Comparison of ENCODE assay signal across 8 mouse cellular contexts in the genomic region with DNA sequence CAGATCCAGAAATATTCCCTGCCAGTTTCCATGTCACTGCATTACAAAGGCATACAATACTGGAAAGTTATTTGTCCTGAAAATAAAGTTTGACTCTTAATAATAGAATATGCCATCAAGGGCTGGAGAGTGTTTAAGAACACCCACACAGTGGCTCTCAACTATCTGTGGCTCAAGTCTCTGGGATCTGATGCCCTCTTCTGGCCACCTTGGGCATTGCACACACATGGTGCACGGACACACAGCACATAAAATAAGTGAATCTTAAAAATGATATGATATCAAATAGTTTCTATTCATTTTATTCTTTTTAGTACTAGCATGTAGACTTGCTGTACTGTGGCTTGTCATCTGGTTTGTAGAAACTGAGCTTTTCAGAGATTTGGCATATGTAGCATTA.
DNase-seq lines count a peak whose midpoint lies in the region; ATAC-seq and TF ChIP-seq lines count a peak whose summit lies in the region.

No protein-coding gene starts in this region.

- peaks cover 10% of the 10 kb centered on the region for H3K4me1 ChIP-seq in hindbrain, embryonic 10.5 days (replicated peaks)
- no peaks in the 10 kb centered on the region for H3K4me1 ChIP-seq in hindbrain, embryonic 14.5 days (replicated peaks; ENCODE audit: control insufficient read depth, insufficient read depth, low read length)
- H3K4me1 ChIP-seq in stomach, postnatal 0 days (replicated peaks; ENCODE audit: control insufficient read depth, insufficient read depth) = no peaks in the 10 kb centered on the region

- H3K4me2 ChIP-seq in hindbrain, embryonic 14.5 days (replicated peaks) = no peak overlapping the region
- H3K4me2 ChIP-seq in stomach, postnatal 0 days (replicated peaks; ENCODE audit: low read depth) = no peak overlapping the region

- peak; percentile 84 for TF ChIP-seq CTCF in Patski (IDR thresholded peaks at IDR 0.05)
- peak; percentile 65 for TF ChIP-seq CTCF in stomach, postnatal 0 days (IDR thresholded peaks at IDR 0.05; ENCODE audit: low read depth)

- DNase-seq in hindbrain, embryonic 10.5 days (ENCODE audit: low spot score) = peak; percentile 38
- no peak for DNase-seq in hindbrain, embryonic 14.5 days (ENCODE audit: low spot score)
- DNase-seq in B cell, adult 2 months = peak; percentile 26 to 31
- no peak for DNase-seq in Patski (ENCODE audit: low read depth, low spot score)
- DNase-seq in kidney, adult 9 months = peak; percentile 46
- DNase-seq in stomach, postnatal 0 days (ENCODE audit: low spot score) = peak; percentile 32
- DNase-seq in gastrocnemius, postnatal 25 days = no peak
- DNase-seq in urinary bladder, adult 2 months (ENCODE audit: low spot score) = no peak

- POLR2A ChIA-PET in Patski (lab: Charles Lee) = no interaction called here

- H3K27me3 ChIP-seq in hindbrain, embryonic 10.5 days (ENCODE audit: insufficient read depth, poor library complexity, severe bottlenecking) = peaks cover 6% of the 10 kb centered on the region
- H3K27me3 ChIP-seq in hindbrain, embryonic 14.5 days (ENCODE audit: control insufficient read depth, insufficient read depth, low read length) = no peaks in the 10 kb centered on the region
- H3K27me3 ChIP-seq in Patski = no peaks in the 10 kb centered on the region
- no peaks in the 10 kb centered on the region for H3K27me3 ChIP-seq in stomach, postnatal 0 days (ENCODE audit: control insufficient read depth, insufficient read depth, low read length)

- H3K27ac ChIP-seq in hindbrain, embryonic 10.5 days = no peak overlapping the region
- no peak overlapping the region for H3K27ac ChIP-seq in hindbrain, embryonic 14.5 days
- H3K27ac ChIP-seq in stomach, postnatal 0 days (replicated peaks) = no peak overlapping the region

- ATAC-seq in hindbrain, embryonic 14.5 days (ENCODE audit: low FRiP score) = no peak
- no peak for ATAC-seq in Patski
- ATAC-seq in stomach, postnatal 0 days (ENCODE audit: low FRiP score, low TSS enrichment) = no peak

- no peak overlapping the region for H3K4me3 ChIP-seq in hindbrain, embryonic 10.5 days
- no peak overlapping the region for H3K4me3 ChIP-seq in hindbrain, embryonic 14.5 days (replicated peaks; ENCODE audit: low read length)
- H3K4me3 ChIP-seq in stomach, postnatal 0 days (ENCODE audit: low read depth, low read length) = no peak overlapping the region

- no peak overlapping the region for H3K9ac ChIP-seq in hindbrain, embryonic 14.5 days
- H3K9ac ChIP-seq in stomach, postnatal 0 days (ENCODE audit: low read length) = no peak overlapping the region

- no peak for TF ChIP-seq EP300 in stomach, postnatal 0 days (optimal IDR thresholded peaks at IDR 0.05)

- in situ Hi-C loops in Patski (cut with MboI; ENCODE audit: low pct_unique_long_range_greater_than_20kb) = no loop called here

- H3K9me3 ChIP-seq in hindbrain, embryonic 10.5 days = no peaks in the 10 kb centered on the region
- no peaks in the 10 kb centered on the region for H3K9me3 ChIP-seq in hindbrain, embryonic 14.5 days (ENCODE audit: control insufficient read depth, low read length)
- no peaks in the 10 kb centered on the region for H3K9me3 ChIP-seq in stomach, postnatal 0 days (ENCODE audit: control insufficient read depth, low read length)

- H3K36me3 ChIP-seq in hindbrain, embryonic 10.5 days = no peaks in the 10 kb centered on the region
- no peaks in the 10 kb centered on the region for H3K36me3 ChIP-seq in hindbrain, embryonic 14.5 days (replicated peaks; ENCODE audit: control insufficient read depth, insufficient read depth)
- H3K36me3 ChIP-seq in stomach, postnatal 0 days (ENCODE audit: control insufficient read depth, insufficient read depth, low read length) = no peaks in the 10 kb centered on the region

- CTCF ChIA-PET in Patski (lab: Charles Lee) = no interaction called here

- WGBS in hindbrain, embryonic 10.5 days = 69% methylated on average over 1 of the region's 1 CpGs
- 74% methylated on average over 1 of the region's 1 CpGs for WGBS in hindbrain, embryonic 14.5 days
- 82% methylated on average over 1 of the region's 1 CpGs for WGBS in stomach, postnatal 0 days

Comparison
In these comparisons a context has a peak if more than half of its experiments do, and no peak if none do; other contexts are left out.
1. DNase-seq: peak in hindbrain, embryonic 10.5 days (single experiment), B cell, adult 2 months (2 of 2), kidney, adult 9 months (single experiment) and stomach, postnatal 0 days (single experiment); none in hindbrain, embryonic 14.5 days (single experiment), Patski (single experiment), gastrocnemius, postnatal 25 days (single experiment) and urinary bladder, adult 2 months (single experiment).